Mouse (Mus musculus) R1 (cell line): ENCODE results near the gene Zfhx3.

Experiments used
- DNase-seq: peaks from one replicate; pipeline ENCODE4 v3.0.0-alpha.2; 2018; ENCODE audit warnings: low read depth, low spot score

Zfhx3 gene

GRCm38 (mm10) chr8:108592028-108592724, 649.7 kb downstream of the Zfhx3 start:
- DNase-seq, result peak; percentile 33

DNA sequence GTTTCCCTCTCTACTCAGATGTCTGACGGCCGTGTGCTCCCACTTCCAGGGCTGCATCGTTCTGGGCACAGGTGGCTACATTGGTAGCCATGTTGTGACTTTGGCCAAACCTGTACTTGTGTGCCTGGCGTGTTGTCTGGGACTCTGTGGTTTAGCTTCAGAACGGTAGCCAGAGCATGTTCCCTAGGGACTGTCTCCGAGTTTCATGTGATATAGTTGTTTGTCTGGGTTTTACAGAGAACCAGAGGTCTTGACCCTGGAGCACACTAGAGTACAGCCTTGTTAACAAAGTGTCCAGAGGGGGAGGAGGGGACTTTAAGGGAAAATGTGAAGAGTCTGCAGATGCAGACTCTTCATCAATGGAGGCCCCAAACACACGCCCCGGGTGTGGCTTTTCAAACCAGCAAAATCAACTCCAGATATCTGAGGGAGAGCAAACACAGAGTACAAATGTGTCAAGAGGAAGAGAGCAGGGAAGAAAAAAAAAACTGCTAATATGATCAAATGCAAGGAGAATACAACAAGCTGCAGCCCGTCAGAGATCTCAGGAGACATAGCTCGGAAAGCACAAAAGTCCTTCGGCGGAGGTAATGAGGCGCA, 650.6 kb downstream of the Zfhx3 start:
- no peak for DNase-seq

GRCm38 (mm10) chr8:108593891-108594290, 651.4 kb downstream of the Zfhx3 start:
- peak; percentile 38 for DNase-seq

DNA sequence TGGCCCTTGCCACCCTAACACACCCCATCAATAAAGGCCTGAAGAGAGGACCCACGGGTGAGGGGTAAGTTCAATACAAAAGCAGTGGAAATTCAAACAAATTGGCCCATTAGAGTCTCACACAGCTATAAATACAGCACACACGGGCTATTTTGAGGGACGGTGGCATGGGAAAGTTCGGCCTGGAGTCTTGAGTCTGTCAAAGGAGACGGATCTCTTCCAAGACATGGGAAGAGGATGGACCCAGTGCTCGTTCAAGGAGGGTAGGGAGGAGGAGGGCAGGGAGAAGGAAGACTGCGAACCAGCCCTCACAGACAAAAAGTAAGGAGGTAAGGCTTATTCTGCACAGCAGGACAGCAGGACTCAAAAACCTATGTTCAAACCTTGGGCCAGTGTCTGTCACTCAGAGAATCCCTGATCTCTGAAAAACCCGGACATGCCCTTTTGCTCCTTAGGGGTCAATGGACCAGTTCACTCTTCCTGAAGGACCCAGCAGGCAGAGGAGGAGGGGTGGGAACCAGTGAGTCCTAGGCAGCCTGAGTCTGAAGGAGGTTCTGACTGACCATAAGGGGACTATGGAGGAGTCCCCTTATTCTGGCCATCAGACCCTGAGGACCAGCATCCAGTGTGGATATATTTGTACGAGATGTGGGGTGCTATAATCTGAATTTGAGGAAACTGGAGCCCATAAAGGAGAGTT, 652.1 kb downstream of the Zfhx3 start:
- no peak for DNase-seq

- DNase-seq, result no peak
These were observed 652.6 kb downstream of the Zfhx3 start for GRCm38 (mm10) chr8:108595061-108595419.

DNA sequence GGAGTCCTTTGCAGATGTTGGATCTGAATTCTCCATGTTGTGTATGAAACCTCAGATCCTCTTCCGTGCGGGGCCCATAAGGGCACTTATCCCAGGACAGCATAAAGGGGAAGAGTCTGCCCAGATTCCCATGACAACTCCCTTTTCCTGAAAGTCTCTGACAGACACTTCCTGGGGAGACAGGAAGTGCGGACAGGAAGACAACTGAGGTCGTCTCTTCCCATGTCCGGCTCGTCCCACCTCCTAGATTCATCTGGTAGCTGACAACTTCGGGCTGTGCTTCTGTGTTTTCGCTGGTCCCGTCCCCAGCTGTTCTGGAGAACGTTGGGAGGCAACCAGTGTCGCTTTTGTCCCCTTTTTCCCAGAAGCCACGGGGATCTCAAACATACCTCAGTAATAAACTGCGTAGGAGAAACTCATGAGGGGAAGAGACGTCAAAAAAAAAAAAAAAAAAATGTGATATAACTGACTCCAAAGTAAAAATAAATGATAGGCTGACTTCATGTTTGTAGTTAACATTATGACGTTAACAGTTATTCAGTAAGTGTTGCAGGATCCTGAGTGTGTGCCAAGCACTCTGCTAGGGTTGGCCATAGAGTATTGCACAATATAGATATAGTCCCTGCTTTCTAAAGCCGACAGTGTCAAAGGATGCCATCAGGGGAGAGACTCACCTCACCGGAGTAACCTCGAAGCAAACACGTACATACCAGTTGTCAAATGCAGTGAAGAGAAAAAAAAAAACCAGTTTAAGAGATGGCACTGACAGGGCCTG, 653.5 kb downstream of the Zfhx3 start:
- no peak for DNase-seq

GRCm38 (mm10) chr8:108599003-108599402, 656.6 kb downstream of the Zfhx3 start:
- DNase-seq, result no peak

- DNase-seq, result no peak
These were observed 657.1 kb downstream of the Zfhx3 start for GRCm38 (mm10) chr8:108599558-108599957.

DNA sequence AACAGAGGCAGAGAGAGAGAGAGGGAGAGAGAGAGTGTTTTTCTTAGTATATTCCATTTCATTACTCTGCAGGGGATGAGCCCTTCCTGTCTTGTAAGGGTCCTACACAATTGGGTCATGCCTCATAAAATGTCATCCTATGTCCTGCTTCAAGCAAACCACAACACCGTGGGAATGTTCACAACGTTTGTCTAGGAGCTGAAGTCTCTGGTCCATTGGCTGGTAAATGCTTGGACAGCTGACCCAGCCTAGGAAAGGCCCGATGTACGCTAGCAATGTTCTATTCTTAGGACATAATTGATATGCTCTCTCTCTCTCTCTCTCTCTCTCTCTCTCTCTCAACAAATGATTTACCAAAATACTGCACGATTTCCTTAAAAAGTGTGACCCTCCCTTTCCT, 666.2 kb downstream of the Zfhx3 start:
- no peak for DNase-seq

DNA sequence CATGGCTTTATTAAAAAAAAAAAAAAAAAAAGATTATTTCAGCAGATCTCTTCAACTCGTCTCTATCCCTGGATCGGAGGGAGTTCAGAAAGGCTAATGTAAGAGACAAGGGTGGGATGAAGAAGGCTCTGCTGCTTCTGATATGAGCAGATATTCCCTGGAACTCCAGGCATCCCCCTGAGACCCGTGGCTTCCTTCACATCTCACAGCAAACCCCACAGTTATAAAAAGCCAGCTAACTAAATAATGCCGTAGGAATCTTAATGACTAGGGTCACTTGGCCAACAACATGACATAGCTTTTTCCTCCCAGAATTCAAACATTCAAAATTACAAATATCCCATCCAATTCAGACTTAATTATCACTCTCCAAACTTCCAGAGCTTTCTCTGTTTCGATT, 666.7 kb downstream of the Zfhx3 start:
- no peak for DNase-seq

DNA sequence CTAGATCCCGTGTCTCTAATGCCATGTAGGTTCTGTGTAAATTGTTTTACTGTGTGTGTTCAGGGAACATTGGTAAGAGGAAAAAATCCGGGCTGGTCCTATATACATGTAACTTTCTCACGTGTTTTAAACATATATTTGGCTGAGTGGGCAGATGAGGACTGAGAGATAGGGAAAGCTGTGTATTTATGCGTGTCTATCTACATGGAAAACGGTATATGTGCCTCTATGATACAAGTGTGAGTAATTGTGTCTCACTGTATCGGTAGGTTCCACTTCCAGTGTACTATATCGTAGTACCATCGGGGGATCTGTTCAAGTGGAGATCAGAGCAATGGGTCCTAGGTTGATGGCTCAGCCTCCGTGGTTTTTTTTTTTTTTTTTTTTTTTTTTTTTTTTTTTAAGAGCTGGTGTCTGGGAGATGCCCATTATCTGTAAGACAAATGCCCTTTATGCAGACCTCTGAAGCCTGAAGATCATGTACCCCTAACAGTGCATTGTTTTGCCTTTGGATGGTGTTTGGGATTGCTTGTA, 668.8 kb downstream of the Zfhx3 start:
- no peak for DNase-seq

GRCm38 (mm10) chr8:108611792-108612413, 669.5 kb downstream of the Zfhx3 start:
- no peak for DNase-seq

DNA sequence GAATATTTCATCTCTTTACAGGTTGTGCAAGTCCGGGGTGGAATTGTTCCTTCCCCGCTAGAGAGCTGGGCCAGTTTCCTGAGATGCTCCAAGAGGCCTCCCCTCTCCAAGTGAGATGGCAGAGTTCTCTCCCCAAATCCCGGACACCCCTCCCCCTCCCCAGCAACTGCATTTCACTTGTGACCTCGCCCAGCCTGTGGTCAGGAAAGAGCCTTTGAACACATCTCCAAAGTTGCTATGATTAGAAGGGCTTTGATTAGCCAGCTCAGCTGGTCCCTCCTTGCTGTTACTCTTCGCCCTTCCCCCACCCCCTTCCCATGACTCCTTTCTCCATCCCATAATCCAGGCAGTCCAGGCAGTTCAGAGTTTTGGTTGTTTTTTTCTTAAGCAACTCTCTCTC, 670.4 kb downstream of the Zfhx3 start:
- peak; percentile 50 for DNase-seq

GRCm38 (mm10) chr8:108613280-108613679, 670.8 kb downstream of the Zfhx3 start:
- no peak for DNase-seq

DNA sequence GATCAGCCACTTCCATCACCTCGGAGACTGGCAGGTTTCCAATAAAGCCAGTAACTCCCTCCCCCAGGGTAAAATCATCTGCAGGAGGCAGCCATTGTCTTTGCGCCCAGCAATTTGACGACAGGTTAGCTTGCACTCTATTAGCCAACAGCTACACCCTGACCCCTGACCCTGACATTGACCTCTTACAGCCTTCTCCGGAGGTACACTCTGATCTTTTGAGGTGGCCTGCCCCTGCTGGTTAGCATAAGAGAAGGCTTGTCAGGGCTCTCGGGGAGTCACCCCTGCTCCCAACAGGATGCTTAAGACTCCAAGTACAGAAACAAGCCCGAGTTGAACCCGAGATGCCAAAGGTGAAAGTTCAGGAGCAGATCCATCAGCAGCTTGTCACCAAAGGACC, 678.9 kb downstream of the Zfhx3 start:
- DNase-seq, result peak; percentile 87

- no peak for DNase-seq
These were observed 681.2 kb downstream of the Zfhx3 start for GRCm38 (mm10) chr8:108623660-108624059.

GRCm38 (mm10) chr8:108625571-108626120, 683.2 kb downstream of the Zfhx3 start:
- DNase-seq, result no peak

DNA sequence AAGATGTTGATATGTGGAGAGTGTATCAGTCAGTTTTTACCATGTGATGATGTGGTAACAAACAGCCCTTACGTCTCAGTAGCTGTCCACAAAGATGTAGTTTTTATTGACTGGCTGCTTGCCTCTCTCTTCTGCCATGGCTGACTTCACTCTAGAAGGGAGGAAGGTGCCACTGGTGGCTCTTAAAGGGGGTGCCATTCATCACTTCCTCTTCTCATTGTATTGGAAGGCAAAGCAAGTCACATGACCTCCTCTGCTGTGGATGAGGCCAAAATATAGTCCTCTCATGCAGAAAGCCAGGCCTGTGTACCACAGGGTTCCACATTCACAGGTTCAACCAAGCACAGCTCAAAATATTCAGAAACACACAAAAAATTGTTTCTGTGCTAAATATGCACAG, 688.6 kb downstream of the Zfhx3 start:
- DNase-seq, result no peak

DNA sequence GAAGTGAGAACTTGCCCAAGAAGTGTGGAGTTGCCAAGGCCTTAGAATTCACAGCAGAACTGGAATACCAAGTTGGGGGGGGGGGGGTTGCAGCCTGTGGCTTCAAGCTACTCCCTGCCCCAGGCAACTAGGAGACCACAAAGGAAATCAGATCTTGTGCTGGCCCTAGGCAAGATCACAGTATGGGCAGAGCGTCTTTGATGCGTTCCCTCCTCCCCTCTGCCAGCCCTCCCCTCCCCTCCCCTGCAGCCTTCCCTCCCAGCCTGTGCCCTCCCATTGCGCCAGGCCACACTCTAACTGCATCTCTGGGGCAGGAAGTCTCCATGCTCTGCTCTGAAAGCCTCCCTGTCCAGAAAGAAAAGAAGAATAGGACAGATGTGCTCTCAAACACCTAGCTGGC, 691.8 kb downstream of the Zfhx3 start:
- no peak for DNase-seq

- no peak for DNase-seq
These were observed 695.4 kb downstream of the Zfhx3 start for GRCm38 (mm10) chr8:108637887-108638286.

- DNase-seq, result peak; percentile 83
These were observed 703.2 kb downstream of the Zfhx3 start for GRCm38 (mm10) chr8:108645660-108646059.
